In genomic region chr2:166561781-166562180, GRCm38 (mm10) we compare ENCODE assay signal across 25 mouse cellular contexts.
A peak's percentile ranks its signal among the peaks of the same experiment; 100 is the strongest.
DNase-seq lines count a peak whose midpoint lies in the region; ATAC-seq lines count a peak whose summit lies in the region.
"Had no signal": no experiment of that assay in that cellular context is flagged by ENCODE, and none has a peak within 500 bp of the region (broad histone marks: within the 10 kb centered on the region; RNA-seq: fewer than 3 reads in every experiment).

No protein-coding gene starts in this region.

- H3K4me1 ChIP-seq in heart, embryonic 13.5 days: peaks cover 8% of the 10 kb centered on the region
- H3K4me1 ChIP-seq in heart, embryonic 12.5 days (replicated peaks): no peaks in the 10 kb centered on the region; the same call in 1 of the 2 replicates
- peaks cover 65% of the 10 kb centered on the region for H3K4me1 ChIP-seq in limb, embryonic 10.5 days

- H3K9me3 ChIP-seq in heart, embryonic 13.5 days: no peaks in the 10 kb centered on the region
- no peaks in the 10 kb centered on the region for H3K9me3 ChIP-seq in heart, embryonic 12.5 days (replicated peaks)
- H3K9me3 ChIP-seq in limb, embryonic 10.5 days (replicated peaks): no peaks in the 10 kb centered on the region
- H3K9me3 ChIP-seq: embryonic facial prominence, embryonic 12.5 days; forebrain, embryonic 12.5 days had no signal

- H3K36me3 ChIP-seq in heart, embryonic 13.5 days: 0 out of 2 replicates have a peak, but pooled peaks cover 3% of the 10 kb centered on the region
- peaks cover 4% of the 10 kb centered on the region; the same call in 1 of the 2 replicates for H3K36me3 ChIP-seq in heart, embryonic 12.5 days
- H3K36me3 ChIP-seq in limb, embryonic 10.5 days: peaks cover 3% of the 10 kb centered on the region; the same call in 1 of the 2 replicates
- H3K36me3 ChIP-seq: embryonic facial prominence, embryonic 12.5 days; G1E had no signal

- H3K4me3 ChIP-seq in heart, embryonic 13.5 days: no peak overlapping the region
- no peak overlapping the region for H3K4me3 ChIP-seq in heart, embryonic 12.5 days
- no peak overlapping the region for H3K4me3 ChIP-seq in limb, embryonic 10.5 days
- H3K4me3 ChIP-seq: embryonic facial prominence, embryonic 12.5 days; forebrain, embryonic 12.5 days; gastrocnemius, adult 2 months had no signal

- ATAC-seq in heart, embryonic 13.5 days (ENCODE audit: extremely low read depth, insufficient number of reproducible peaks, low FRiP score, low TSS enrichment): no peak
- no peak for ATAC-seq in heart, embryonic 12.5 days (ENCODE audit: insufficient number of reproducible peaks, low FRiP score)
- ATAC-seq in common myeloid progenitor, adult 5-6 weeks (replicated peaks; ENCODE audit: low read depth, poor library complexity, severe bottlenecking): peak; percentile 33; the same call in 1 of the 2 replicates
- ATAC-seq: CD4-positive, CD25-positive, alpha-beta regulatory T cell, adult 4 months; forebrain, postnatal 0 days had no signal

- H3K27ac ChIP-seq in heart, embryonic 13.5 days (replicated peaks): no peak overlapping the region
- no peak overlapping the region for H3K27ac ChIP-seq in heart, embryonic 12.5 days (ENCODE audit: poor library complexity, severe bottlenecking)
- peak overlapping the region; percentile 82 for H3K27ac ChIP-seq in limb, embryonic 10.5 days
- H3K27ac ChIP-seq: embryonic facial prominence, embryonic 12.5 days; forebrain, embryonic 12.5 days; gastrocnemius, adult 2 months; hindbrain, embryonic 14.5 days had no signal

- no peak overlapping the region for H3K4me2 ChIP-seq in heart, embryonic 13.5 days
- H3K4me2 ChIP-seq in heart, embryonic 12.5 days: no peak overlapping the region
- H3K4me2 ChIP-seq: embryonic facial prominence, embryonic 12.5 days; forebrain, embryonic 12.5 days; hindbrain, embryonic 14.5 days had no signal

- DNase-seq in R1 (ENCODE audit: low read depth, low spot score): peak; percentile 32
- no peak for DNase-seq in limb, embryonic 10.5 days (ENCODE audit: low spot score)
- DNase-seq in T-cell, adult 2 months (ENCODE audit: low spot score): no peak
- no peak for DNase-seq in kidney, postnatal 25 days
- DNase-seq in frontal cortex, postnatal 14 days (ENCODE audit: low spot score in 2 of 2): no peak
- DNase-seq: adrenal gland, adult 2 months; adrenal gland, postnatal 25 days; B cell, adult 2 months; cerebellum, adult 18-20 months; cerebellum, adult 9-11 months; embryo, embryonic 11 days; forebrain, postnatal 0 days; gastrocnemius, adult 2 months; gastrocnemius, postnatal 25 days; heart, adult 11 months; heart, postnatal 10 days; kidney, adult 11 months had no signal

- WGBS in heart, embryonic 13.5 days: 62% methylated on average over 7 of the region's 7 CpGs
- 51% methylated on average over 7 of the region's 7 CpGs for WGBS in heart, embryonic 12.5 days
- WGBS in limb, embryonic 10.5 days: 71% methylated on average over 7 of the region's 7 CpGs

- peak overlapping the region; percentile 28; the same call in 1 of the 2 replicates for H3K9ac ChIP-seq in heart, embryonic 13.5 days
- no peak overlapping the region for H3K9ac ChIP-seq in heart, embryonic 12.5 days
- H3K9ac ChIP-seq: embryonic facial prominence, embryonic 12.5 days; forebrain, embryonic 12.5 days; forebrain, postnatal 0 days; hindbrain, embryonic 14.5 days had no signal

- H3K27me3 ChIP-seq in heart, embryonic 13.5 days (replicated peaks): no peaks in the 10 kb centered on the region
- H3K27me3 ChIP-seq in heart, embryonic 12.5 days (replicated peaks): no peaks in the 10 kb centered on the region
- no peaks in the 10 kb centered on the region for H3K27me3 ChIP-seq in limb, embryonic 10.5 days (ENCODE audit: low read depth, poor library complexity, severe bottlenecking)
- H3K27me3 ChIP-seq: embryonic facial prominence, embryonic 12.5 days had no signal
